Mouse (Mus musculus) liver, embryonic 13.5 days (tissue): ENCODE results near the gene Lpp. TPM values are rescaled to one million over a fixed set of nuclear protein-coding genes. Genes with fewer than 3 reads are reported as not detected.
A peak's percentile ranks its signal among the peaks of the same experiment; 100 is the strongest.

ENCODE experiments used
- ATAC-seq: fragments of 200-750 bp; cut with Nextera tagmentation; 2 replicates; pipeline ENCODE4 v1.8.0; 2017; ENCODE audit warnings: low read depth, mild to moderate bottlenecking, moderate number of reproducible peaks, moderate library complexity
- DNase-seq: peaks from one replicate; pipeline ENCODE4 v3.0.0; 2022
- H3K27ac ChIP-seq: fragments of 300-500 bp; sonication (generic); 2 replicates; pipeline ENCODE4 v1.5.1; 2015; ENCODE audit warnings: moderate library complexity, mild to moderate bottlenecking, inconsistent platforms
- H3K27me3 ChIP-seq: fragments of 300-500 bp; sonication (generic); 2 replicates; pipeline ENCODE4 v1.6.1; 2015; ENCODE audit warnings: mild to moderate bottlenecking, inconsistent platforms
- H3K36me3 ChIP-seq: fragments of 300-500 bp; sonication (generic); 2 replicates; pipeline ENCODE4 v1.6.1; 2015; ENCODE audit warnings: mild to moderate bottlenecking, inconsistent platforms
- H3K4me1 ChIP-seq: fragments of 300-500 bp; sonication (generic); replicated peaks from 2 replicates; pipeline ENCODE4 v1.6.1; 2015; ENCODE audit warnings: inconsistent platforms
- H3K4me2 ChIP-seq: fragments of 300-500 bp; sonication (generic); 2 replicates; pipeline ENCODE4 v1.6.1; 2015; ENCODE audit warnings: inconsistent platforms, mild to moderate bottlenecking, moderate library complexity
- H3K4me3 ChIP-seq: fragments of 300-500 bp; sonication (generic); replicated peaks from 2 replicates; pipeline ENCODE4 v1.5.1; 2015; ENCODE audit warnings: mild to moderate bottlenecking, inconsistent platforms
- H3K9ac ChIP-seq: fragments of 300-500 bp; sonication (generic); 2 replicates; pipeline ENCODE4 v1.6.1; 2015; ENCODE audit warnings: mild to moderate bottlenecking, inconsistent platforms
- H3K9me3 ChIP-seq: fragments of 300-500 bp; sonication (generic); replicated peaks from 2 replicates; pipeline ENCODE4 v1.6.1; 2016; ENCODE audit warnings: inconsistent platforms
- WGBS: fragments of 180-500 bp; shearing (Covaris S2); methylation state at CpG from one replicate; pipeline ENCODE4 v1.1.7; 2015; ENCODE audit not compliant: insufficient replicate concordance; 5-methylcytosine and 5-hydroxymethylcytosine counted together
- polyA plus RNA-seq: library from polyadenylated mRNA; unstranded; fragments of >200 nt; fragmentation: Nextera tagmentation; extraction: Ambion mirVana; gene quantifications from 2 replicates; pipeline ENCODE4 v1.2.1, GENCODE M21; 2015

Gene Lpp
- polyA plus RNA-seq, 1 experiment from 2014 or later: 6.1 TPM

DNA sequence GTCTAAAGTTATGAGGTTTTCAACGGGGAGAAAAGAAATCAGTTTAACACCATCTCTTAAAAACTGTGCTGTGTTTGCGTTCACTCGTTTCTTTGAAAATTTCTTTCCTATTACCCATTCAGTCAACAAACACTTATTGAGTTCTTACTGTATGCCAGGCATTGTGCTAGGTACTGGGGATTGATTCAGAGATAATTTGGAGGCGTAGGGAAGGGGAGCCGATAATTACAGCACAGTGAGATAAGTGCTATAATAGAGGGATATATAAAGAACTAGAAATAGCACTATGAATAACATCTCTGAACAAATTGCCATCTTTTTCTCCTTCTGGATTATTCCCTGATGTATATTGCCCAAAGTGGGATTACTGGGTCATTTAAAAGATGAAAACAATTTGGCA lies 57.8 kb downstream of the Lpp start:
- H3K9ac ChIP-seq: no peak overlapping the region
- ATAC-seq: no peak
- H3K27ac ChIP-seq: no peak overlapping the region
- H3K4me3 ChIP-seq: no peak overlapping the region
- H3K27me3 ChIP-seq: no peaks in the 10 kb centered on the region
- H3K9me3 ChIP-seq: no peaks in the 10 kb centered on the region
- H3K4me1 ChIP-seq: peaks cover 36% of the 10 kb centered on the region
- DNase-seq: no peak
- no peaks in the 10 kb centered on the region for H3K36me3 ChIP-seq
- WGBS: 69% methylated on average over 5 of the region's 5 CpGs
- H3K4me2 ChIP-seq: no peak overlapping the region

DNA sequence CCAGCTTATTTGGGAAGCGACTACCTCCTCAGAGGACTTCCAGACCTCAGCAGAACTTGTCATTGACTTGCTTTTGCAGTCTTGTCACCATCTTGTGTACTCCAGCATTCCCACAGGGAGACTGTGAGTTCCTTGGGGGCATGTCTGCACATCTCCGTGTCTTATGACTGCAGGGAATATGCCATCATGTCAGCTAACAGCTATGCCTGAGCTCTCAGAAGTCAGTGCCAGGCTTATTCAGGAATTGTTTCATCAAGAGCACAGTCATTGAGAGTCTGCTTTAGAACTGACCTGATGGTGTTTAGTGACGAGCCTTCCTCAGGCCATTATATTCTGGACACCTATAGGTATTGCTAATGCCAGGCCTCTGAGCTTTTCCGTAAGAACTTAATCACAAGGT lies 60.2 kb downstream of the Lpp start:
- H3K27ac ChIP-seq: no peak overlapping the region
- H3K4me2 ChIP-seq: no peak overlapping the region
- ATAC-seq (no peak), DNase-seq (no peak)
- WGBS: 72% methylated on average over 4 of the region's 4 CpGs
- H3K27me3 ChIP-seq: no peaks in the 10 kb centered on the region
- no peak overlapping the region for H3K4me3 ChIP-seq
- H3K9ac ChIP-seq: no peak overlapping the region
- 0 out of 2 replicates have a peak, but pooled peaks cover 4% of the 10 kb centered on the region for H3K36me3 ChIP-seq
- peaks cover 25% of the 10 kb centered on the region for H3K4me1 ChIP-seq
- H3K9me3 ChIP-seq: no peaks in the 10 kb centered on the region

DNA sequence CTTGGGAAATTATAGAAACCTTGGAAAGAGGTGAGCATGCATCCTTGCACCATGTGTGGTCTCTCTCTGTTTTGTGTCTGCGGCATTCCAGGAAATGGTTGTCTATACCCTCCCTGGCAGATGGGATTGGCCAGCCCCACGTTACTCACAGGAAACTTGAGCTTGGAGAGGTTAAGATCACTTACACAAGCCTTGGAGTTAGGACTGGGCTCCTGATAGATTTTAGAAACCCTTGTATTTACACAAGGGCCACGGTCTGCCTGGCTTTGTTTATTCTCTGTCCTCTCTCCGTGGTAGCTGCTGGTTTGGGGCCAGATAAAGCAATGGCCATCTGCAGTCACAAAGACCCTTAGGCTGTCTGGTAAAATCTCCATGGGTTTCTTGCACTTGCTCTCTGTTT lies 61.2 kb downstream of the Lpp start:
- Histone ChIP-seq H3K27me3 (no peaks in the 10 kb centered on the region), H3K9me3 (no peaks in the 10 kb centered on the region), H3K4me2 (no peak overlapping the region), H3K9ac (no peak overlapping the region), H3K36me3 (0 out of 2 replicates have a peak, but pooled peaks cover 4% of the 10 kb centered on the region), H3K27ac (no peak overlapping the region), H3K4me1 (peaks cover 20% of the 10 kb centered on the region), H3K4me3 (no peak overlapping the region)
- ATAC-seq (no peak), DNase-seq (no peak)
- 33% methylated on average over 4 of the region's 4 CpGs for WGBS

DNA sequence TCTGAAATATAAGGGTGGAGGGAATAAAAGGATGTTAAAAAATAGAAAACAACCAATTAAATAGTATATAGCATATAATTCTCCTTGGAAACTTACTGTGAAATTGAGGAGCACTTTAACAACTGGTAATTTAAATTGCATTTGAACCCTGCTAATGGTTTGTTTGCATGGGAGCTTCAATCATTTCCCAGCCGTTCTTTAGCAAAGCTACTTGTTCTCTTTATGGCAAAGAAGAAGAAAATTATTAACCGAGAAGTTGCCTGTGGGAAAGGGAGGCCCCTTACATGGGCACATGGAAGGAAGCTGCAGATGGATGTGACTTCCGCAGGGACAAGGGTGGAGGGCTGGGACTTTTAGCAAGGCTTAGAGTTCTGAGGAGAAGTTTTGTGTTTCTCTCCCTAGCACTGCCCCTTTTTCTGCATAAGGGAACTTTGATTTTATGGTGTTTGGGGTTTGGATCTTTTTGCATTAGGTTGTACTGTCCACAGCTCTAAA lies 62.1 kb downstream of the Lpp start:
- Histone ChIP-seq H3K36me3 (0 out of 2 replicates have a peak, but pooled peaks cover 4% of the 10 kb centered on the region), H3K9me3 (no peaks in the 10 kb centered on the region), H3K27ac (no peak overlapping the region), H3K4me3 (no peak overlapping the region), H3K27me3 (no peaks in the 10 kb centered on the region), H3K9ac (no peak overlapping the region), H3K4me1 (peaks cover 16% of the 10 kb centered on the region), H3K4me2 (no peak overlapping the region)
- ATAC-seq: no peak
- DNase-seq: no peak
- 33% methylated on average over 3 of the region's 3 CpGs for WGBS

DNA sequence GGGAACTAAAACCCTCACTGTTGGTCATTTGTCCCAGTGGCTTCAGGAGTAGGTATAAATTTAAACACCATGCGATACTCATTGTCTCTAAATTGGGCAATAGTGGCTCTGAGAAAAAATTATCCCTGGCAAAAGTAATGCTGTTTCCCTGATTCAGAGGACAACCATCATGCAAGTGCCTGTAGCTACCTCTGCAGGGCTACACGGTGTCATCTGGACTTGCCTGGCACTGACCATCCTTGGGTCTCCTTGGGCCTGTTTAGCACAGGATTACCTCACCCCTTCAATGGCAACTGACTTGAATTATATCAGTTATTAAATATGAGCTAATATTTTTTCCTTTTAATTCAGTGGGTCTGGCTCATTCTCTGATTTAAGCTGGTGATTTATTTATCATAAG lies 70.5 kb downstream of the Lpp start:
- no peak overlapping the region for H3K4me2 ChIP-seq
- H3K27ac ChIP-seq: no peak overlapping the region
- no peak for ATAC-seq
- H3K4me1 ChIP-seq: no peaks in the 10 kb centered on the region
- DNase-seq: no peak
- 64% methylated on average over 2 of the region's 2 CpGs for WGBS
- H3K27me3 ChIP-seq: no peaks in the 10 kb centered on the region
- H3K36me3 ChIP-seq: no peaks in the 10 kb centered on the region
- no peak overlapping the region for H3K4me3 ChIP-seq
- H3K9ac ChIP-seq: no peak overlapping the region
- H3K9me3 ChIP-seq: no peaks in the 10 kb centered on the region

DNA sequence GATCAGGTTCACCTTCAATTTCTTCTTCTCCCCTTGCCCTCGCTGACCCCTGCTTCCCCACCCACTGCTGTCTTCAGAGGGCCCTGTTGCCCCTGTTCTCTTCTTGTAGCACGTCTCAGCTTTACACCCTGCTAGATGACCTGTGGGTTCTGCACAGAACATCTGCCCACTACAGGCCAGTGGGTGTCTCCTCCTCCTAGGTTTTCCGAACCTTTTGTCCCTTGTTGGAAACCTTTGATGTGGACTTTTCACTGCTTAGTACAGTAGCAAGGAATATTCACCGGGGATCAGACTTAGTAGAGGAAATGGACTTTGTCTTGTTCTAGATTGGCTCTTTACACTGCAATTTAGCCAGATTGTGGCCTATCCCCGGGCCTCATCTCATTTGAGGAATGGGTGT lies 71.1 kb downstream of the Lpp start:
- Histone ChIP-seq H3K36me3 (no peaks in the 10 kb centered on the region), H3K9ac (no peak overlapping the region), H3K27ac (no peak overlapping the region), H3K4me3 (no peak overlapping the region), H3K4me2 (no peak overlapping the region), H3K27me3 (no peaks in the 10 kb centered on the region), H3K4me1 (no peaks in the 10 kb centered on the region), H3K9me3 (no peaks in the 10 kb centered on the region)
- DNase-seq (no peak), ATAC-seq (no peak)
- 55% methylated on average over 5 of the region's 5 CpGs for WGBS

DNA sequence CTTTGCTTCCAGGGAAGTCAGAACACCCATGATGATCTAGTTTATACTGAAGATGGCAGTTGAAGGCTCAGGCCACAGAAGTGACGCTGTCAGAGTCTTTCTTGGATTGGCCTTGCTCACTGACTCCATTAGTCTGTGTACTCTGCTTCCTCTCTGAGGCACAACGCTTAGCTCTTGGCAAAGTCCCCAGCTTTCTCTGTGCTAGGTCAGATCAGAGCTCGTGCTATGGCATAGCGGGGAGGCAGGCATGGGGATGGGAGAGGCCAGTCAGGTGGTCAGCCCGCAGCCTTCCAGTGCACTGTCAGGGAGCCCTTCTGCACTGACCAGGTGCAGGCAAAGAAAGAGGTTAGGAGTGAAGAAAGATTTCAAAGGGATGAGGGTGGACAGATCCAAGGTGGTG lies 72.3 kb downstream of the Lpp start:
- Histone ChIP-seq H3K4me1 (no peaks in the 10 kb centered on the region; the same call in 1 of the 2 replicates), H3K4me2 (no peak overlapping the region), H3K27ac (no peak overlapping the region), H3K9me3 (no peaks in the 10 kb centered on the region), H3K9ac (no peak overlapping the region), H3K36me3 (no peaks in the 10 kb centered on the region), H3K4me3 (no peak overlapping the region), H3K27me3 (no peaks in the 10 kb centered on the region)
- ATAC-seq (0 out of 2 replicates have a peak, but pooled peaks have one; percentile 36), DNase-seq (no peak)
- 65% methylated on average over 5 of the region's 5 CpGs for WGBS

DNA sequence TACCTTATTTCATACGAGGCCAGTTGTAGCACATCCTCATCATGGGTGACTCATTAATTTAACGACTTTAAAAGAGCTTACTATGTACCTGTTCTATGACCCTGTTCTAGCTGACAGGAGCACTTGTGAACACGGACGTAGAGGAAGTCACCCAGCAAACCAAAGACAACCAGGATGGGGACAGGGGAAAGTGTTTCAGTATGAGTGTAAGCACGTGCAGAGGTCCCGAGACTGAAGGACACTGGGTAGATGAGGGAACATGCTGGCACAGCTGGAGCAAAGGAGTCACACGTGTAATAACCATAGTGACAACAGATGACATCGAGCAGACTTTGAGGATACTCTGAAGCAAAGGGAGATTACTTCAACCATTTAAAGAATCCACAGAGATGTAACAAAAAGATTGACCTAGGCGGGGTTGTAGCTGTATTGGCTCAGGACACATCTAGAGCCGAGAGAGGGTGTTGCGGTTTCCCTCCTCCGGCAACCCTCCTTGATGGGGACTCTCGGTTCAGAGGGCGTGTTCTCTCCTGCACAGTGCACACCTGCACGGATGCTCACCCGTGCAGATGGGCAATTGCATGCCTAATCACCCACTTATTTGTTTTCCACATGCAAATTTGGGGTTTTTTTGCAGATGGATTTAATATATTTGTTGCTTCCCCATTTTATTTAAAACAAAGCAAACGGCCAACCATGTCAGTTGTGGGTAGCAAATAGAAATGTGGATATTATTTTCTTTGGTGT lies 74.4 kb downstream of the Lpp start:
- no peak overlapping the region for H3K4me3 ChIP-seq
- no peak overlapping the region for H3K9ac ChIP-seq
- no peak for DNase-seq
- 65% methylated on average over 17 of the region's 17 CpGs for WGBS
- H3K4me2 ChIP-seq: no peak overlapping the region
- H3K9me3 ChIP-seq: no peaks in the 10 kb centered on the region
- no peaks in the 10 kb centered on the region for H3K27me3 ChIP-seq
- no peaks in the 10 kb centered on the region for H3K36me3 ChIP-seq
- no peak for ATAC-seq
- H3K4me1 ChIP-seq: no peaks in the 10 kb centered on the region; the same call in 1 of the 2 replicates
- no peak overlapping the region for H3K27ac ChIP-seq

DNA sequence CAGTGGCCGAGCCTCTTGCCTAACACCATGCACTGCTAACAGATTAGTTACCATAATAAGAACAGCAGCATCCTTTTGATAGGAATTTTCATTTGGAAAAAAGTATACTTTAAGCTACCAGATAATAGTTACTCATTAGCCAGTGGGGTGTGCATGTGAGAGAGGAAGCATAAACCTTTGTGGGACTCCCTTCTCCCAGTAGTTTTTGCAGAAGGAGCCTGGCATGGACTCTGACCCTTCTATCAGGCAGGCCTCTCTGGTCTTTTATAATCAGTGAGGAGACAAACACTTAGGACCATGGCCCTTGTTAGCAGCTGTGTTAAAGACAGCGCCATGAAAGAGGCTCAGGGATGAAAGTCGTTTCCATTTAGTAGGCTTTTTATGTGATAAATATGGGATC lies 76.0 kb downstream of the Lpp start:
- Histone ChIP-seq H3K4me2 (no peak overlapping the region), H3K27me3 (no peaks in the 10 kb centered on the region), H3K4me3 (no peak overlapping the region), H3K4me1 (no peaks in the 10 kb centered on the region; the same call in 1 of the 2 replicates), H3K27ac (no peak overlapping the region), H3K36me3 (no peaks in the 10 kb centered on the region), H3K9me3 (no peaks in the 10 kb centered on the region), H3K9ac (no peak overlapping the region)
- DNase-seq (no peak), ATAC-seq (no peak)
- WGBS: 42% methylated on average over 3 of the region's 3 CpGs

DNA sequence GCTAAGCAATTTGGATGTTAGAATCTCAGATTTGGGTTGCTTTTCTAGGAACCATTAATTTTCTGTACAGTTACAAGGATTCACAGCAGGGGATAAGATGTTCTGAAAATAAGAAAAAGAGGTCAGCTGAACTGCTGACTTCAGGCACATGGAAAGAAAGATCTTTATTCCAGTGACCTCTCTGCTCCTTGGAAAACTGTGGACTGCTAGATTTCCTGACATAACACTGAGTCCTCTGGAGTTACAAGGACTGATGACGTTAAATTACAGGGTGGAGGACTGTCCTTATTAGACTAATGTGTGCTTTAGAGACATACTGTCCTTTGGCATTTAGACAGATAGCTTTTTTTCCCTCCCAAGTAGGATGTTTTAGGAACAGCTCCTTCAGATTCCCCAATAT lies 77.3 kb downstream of the Lpp start:
- Histone ChIP-seq H3K27ac (no peak overlapping the region), H3K36me3 (no peaks in the 10 kb centered on the region), H3K9ac (no peak overlapping the region), H3K4me3 (no peak overlapping the region), H3K27me3 (no peaks in the 10 kb centered on the region), H3K4me2 (no peak overlapping the region), H3K4me1 (peaks cover 5% of the 10 kb centered on the region), H3K9me3 (no peaks in the 10 kb centered on the region)
- ATAC-seq (no peak), DNase-seq (no peak)
- 78% methylated on average over 1 of the region's 1 CpGs for WGBS

DNA sequence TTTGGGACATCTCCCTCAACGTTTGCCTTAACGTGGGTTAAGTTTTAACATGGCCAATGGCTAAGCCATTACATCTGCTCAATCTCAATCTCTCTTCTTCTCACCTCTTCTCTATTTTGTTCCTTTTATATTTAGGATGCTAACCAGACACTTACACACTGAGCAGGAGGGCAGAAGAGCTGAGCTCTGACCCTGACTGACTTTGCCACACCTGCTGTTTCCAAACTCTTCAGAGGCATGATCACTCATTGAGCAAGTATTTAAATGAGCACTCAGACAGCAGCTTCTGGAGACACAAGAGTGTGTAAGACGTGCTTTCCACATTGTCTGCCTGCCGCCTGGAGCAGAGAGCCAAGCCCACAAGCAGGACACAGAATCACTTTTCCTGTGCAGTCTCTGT lies 77.7 kb downstream of the Lpp start:
- no peak overlapping the region for H3K9ac ChIP-seq
- H3K4me3 ChIP-seq: no peak overlapping the region
- DNase-seq: no peak
- peaks cover 9% of the 10 kb centered on the region for H3K4me1 ChIP-seq
- 66% methylated on average over 4 of the region's 4 CpGs for WGBS
- no peaks in the 10 kb centered on the region for H3K9me3 ChIP-seq
- no peak overlapping the region for H3K4me2 ChIP-seq
- ATAC-seq: no peak
- H3K27ac ChIP-seq: no peak overlapping the region
- H3K27me3 ChIP-seq: no peaks in the 10 kb centered on the region
- H3K36me3 ChIP-seq: no peaks in the 10 kb centered on the region

DNA sequence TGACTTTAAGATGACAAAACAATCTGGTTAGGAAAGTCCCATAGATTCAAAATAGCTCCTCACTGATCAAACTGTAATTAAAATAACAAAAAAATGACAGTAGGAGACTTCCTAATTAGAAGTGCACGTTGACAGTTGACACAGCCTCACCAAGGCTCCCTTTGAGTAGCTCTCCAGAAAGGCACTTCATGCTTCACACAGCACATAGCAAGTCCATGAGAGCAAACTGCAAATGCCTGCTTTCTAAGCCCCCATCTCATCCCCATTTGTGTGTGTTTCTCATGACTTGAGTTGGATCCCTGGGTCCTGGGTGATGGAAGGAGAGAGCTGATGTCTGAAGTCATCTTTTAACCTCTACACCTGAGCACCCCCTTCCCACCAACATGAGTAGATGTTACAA lies 78.5 kb downstream of the Lpp start:
- Histone ChIP-seq H3K27me3 (no peaks in the 10 kb centered on the region), H3K4me2 (no peak overlapping the region), H3K9me3 (no peaks in the 10 kb centered on the region), H3K27ac (no peak overlapping the region), H3K4me1 (peaks cover 13% of the 10 kb centered on the region), H3K9ac (no peak overlapping the region), H3K36me3 (no peaks in the 10 kb centered on the region), H3K4me3 (no peak overlapping the region)
- DNase-seq: no peak
- WGBS: 61% methylated on average over 1 of the region's 1 CpGs
- no peak for ATAC-seq
